Mouse (Mus musculus): ENCODE data around the gene Usp50.

The Usp50 gene

DNA sequence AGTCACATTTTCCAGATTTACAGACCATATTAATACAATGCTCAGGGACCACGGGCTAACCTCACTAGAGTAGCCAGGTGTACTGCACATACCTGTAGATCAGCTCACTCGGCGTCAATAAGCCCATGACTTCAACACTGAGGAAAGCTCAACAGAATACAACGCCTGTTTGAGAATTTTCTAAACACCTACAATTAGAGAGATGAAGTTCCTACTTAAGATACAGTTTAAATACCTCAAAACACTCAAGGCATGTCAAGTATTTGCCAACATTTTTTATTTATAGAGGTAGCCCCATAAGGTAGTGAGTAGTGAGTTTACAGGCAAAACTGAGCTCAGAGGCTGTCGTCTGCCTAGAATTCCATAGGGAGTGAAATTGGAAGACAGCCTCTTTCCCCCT lies 39.9 kb downstream of the Usp50 start:
- DNase-seq (ENCODE audit: low read depth, low spot score), result no peak

DNA sequence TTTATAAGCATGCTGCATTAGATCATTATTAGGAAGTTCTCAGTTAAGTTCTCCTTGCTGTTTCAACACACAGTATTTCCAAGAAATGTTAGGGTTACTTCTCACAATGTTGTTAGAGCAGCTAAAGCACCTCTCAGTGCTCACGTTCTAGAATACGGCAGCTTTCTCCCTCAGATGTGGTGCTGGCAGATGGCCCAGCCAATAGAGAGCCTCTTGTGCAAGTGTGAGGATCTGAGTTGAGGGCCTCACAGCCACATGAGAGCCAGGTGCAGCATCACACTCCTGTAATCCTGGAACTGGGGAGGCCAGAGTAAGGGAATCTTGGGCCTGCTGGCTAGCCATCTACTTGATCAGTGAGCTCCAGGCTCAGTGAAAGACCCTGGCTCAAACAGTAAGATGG lies 43.0 kb downstream of the Usp50 start:
- DNase-seq (ENCODE audit: low read depth, low spot score), result no peak

DNA sequence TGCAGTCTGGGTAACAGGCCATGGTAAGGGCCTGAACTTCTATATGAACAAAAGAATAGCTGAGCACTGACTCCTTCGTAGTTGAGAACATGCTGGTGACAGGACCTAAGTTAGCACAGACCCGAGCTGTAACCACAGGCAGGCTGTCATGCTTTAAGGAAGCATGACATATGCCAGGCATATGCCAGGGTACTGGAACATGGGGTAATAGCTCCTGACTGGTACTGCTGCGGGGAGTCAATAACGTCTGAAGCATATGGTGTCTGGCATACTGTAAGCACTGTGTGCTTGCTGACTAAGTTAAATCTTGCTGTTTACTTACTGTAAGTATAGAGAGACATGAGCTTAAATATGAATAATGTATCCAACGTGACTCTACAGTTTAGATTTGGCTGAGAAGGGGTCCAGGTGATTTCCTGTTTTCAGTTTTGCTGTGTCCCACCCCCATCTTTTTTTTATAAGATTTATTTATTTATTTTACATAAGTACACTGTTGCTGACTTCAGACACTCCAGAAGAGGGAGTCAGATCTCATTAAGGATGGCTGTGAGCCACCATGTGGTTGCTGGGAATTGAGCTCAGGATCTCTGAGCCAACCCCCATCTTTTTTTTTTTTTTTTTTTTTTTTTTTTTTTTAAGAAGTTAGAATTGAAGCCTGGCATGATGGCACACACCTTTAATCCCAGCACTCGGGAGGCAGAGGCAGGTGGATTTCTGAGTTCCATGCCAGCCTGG lies 47.8 kb downstream of the Usp50 start:
- DNase-seq (ENCODE audit: low read depth, low spot score), result no peak

DNA sequence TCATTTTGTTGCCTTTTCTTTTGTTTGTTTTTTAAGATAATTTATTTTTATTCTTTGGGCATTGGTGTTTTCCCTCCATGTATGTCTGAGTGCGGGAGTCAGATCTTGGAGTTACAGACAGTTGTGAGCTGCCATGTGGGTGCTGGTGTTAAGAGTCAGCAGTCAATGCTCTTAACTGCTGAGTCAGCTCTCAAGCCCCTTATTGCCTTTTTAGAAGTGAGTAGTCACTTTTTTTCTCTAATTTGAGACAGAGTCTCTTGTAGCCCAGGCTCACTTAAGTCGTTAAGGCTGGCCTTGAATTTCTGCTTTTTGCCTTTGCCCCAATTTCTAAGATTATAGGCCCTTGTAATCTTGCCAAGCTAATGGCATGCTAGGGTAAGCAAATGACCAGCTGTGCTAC lies 52.8 kb downstream of the Usp50 start:
- no peak for DNase-seq (ENCODE audit: low read depth, low spot score)

DNA sequence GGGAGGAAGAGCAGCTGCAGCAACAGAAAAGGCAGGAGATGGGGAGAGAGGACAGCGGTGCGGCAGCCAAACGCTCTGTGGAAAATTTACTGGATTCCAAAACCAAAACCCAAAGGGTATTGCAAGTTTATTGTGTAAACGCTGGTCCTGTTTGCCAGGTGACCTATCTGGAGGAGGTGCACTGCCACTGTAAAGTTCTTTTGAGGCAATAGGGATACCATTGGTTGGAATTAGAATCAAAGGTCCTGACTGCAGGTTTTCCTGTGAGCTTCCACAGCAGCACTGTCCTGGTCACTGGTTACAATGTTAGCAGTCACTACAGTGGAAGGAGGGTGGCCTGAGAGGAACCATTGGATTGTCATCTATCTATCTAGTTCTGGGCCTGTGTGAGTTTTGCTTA lies 54.1 kb downstream of the Usp50 start:
- DNase-seq (ENCODE audit: low read depth, low spot score), result no peak

DNA sequence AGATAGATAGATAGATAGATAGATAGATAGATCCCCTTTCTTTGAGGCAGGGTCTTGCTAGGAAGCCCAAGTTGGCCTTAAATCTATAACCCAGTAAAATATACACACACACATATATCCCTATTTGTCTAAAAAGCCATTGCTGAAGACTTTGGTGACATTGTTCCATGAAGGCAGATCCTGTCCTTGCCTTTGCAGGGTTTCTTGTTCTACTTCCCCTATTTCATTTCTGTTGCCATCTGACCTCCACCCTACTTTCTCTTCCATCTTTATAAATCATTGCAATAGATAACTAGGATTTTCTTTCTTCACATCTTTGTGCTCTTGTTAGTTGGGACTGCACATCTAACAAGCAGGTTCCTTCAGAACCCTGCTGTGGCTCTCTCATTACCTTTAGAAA lies 70.3 kb downstream of the Usp50 start:
- no peak for DNase-seq (ENCODE audit: low read depth, low spot score)

DNA sequence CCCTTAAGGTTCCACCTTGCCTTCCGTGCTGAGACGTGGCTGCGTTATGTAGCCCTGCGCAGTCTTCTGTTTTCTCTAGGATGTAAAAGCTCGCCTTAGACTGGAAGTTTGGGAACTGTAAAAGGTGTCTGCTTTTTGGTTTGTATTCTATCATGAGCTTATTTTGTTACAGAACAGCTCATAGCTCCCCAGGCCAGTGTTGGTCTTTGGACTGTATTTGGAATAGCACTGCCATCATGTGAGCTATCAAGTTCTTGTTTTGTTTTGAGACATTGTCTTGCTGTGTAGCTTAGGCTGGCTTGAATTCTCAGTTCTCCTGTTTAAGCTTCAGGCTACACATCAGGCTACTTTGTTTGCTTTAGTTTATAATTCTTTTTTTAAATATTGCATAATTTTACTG lies 70.7 kb downstream of the Usp50 start:
- no peak for DNase-seq (ENCODE audit: low read depth, low spot score)

DNA sequence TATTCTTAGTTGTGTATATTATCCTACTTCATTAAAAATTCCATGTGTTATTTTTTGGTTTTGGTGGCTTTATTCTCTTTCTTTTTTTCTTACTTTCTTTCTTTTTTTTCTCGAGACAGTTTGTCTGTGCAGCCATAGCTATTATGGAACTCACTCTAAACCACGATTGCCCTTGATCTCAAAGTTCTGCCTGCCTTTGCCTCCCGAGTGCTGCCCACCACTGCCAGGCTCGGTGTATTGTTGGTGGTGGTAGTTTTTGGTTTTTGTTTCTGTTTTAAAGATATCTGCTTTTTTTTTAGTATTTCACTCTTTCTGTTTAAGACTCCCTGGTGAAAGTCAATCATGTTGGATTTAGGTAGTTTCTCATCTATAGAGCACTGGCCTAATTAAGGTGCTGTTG lies 74.9 kb downstream of the Usp50 start:
- no peak for DNase-seq (ENCODE audit: low read depth, low spot score)

DNA sequence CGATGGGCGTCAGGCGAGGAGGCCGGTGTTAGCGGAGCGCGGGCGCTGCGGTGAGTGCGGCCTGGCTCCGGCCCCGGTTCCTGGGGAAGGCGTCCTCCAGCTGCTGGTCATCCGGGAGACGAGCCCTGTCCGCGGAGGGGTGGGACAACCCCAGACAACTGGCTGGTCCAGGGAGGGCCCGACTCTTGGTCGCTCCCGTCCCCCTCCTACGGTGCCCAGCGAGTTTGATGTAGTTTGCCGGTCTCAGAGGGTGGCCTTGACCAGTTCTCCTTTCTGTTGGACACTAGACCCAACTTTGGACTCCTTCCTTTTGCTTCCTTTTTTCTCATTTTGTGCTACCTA lies 75.9 kb downstream of the Usp50 start:
- no peak for DNase-seq (ENCODE audit: low read depth, low spot score)

DNA sequence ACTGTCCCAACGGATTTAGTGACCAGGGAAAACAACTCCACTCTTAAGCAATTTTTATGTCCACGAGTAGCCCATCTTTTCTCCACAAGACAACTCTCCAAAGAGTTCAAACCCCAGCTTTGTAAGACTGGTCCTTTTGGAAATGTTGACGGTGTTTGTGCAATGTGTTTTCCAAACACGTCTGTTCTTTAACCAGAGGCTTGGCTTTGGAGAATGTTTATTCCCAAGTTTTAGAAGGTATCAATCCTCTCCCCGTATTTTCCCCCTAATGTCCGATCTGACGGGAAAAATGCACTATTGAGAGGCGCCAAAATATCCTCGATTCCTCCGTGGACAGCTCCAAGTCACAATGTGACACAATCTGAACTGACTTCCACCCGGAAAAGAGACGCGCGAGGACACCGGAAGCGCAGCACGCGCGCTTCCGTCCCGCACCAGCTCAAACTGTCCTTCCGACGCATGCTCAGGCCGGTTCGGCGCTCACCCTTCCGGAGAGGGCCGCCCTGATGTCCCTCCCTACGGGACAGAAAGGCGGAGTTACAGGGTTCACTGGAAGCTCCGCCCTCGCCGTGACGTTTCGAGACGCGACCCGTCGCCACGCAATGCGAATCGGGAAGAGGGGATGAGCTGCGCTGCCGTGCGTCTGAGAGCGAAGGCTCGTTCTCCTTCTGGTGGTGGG lies 76.4 kb downstream of the Usp50 start, which contains the start of gene Usp8:
Gene Usp8 (plus strand): TSS at position 570 of the 679 bp plus-strand sequence.
- peak; percentile 96 for DNase-seq (ENCODE audit: low read depth, low spot score)

DNA sequence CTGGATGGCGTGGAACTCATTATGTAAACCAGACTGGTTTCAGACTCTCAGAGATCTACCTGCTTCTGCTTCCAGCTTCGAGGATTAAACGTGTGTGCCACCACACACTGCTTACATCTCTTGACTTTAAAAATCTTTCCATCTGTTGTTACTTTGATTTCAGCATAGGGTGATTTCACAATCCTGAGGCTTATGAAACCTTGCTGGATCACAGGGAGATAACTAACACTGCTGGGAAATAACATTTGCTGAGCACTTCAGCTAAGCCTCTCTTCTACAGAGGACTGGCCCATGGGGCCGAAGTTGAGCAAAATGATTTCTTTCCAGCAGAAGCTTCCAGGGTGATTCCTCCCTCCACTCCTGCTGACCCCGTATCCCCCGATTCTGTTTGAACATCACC lies 88.0 kb downstream of the Usp50 start:
- DNase-seq (ENCODE audit: low read depth, low spot score), result peak; percentile 39

DNA sequence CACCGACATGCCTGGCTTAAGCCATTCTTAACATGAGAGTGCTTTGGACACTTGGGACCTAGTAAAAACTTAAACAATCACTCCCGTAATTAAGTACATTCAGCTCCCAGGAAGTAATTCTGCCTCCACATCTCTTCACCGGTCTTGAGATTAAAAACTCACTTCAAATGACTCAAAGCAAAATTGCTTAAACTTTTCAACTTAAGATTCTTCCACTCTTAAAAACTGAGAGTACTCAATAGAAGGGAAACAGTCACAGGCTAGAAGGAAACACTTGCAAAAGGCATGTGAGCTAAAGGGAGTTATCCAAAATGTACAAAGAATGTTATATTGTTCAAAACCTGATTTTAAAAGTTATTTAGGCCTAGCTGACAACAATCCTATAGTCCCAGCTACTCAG lies 92.0 kb downstream of the Usp50 start:
- DNase-seq (ENCODE audit: low read depth, low spot score), result no peak

DNA sequence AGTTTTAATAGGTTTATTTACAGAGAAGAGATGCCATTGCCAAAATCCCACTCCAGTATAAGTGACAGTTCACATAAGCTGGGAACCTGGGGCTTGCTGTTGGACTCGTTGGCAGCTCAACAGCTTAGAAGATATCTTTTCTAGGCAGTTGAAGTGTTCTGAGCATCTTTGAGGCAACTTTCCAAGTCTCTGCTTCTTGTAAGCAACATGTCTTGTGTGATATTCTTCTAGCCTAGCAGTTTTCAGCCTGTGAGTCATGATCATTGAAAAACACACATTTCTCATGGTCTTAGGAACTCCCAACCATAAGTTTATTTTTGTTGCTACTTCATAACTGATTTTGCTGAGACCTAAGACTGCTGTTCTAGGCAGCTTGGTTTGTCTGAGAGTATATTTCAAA lies 100.3 kb downstream of the Usp50 start:
- no peak for DNase-seq (ENCODE audit: low read depth, low spot score)

DNA sequence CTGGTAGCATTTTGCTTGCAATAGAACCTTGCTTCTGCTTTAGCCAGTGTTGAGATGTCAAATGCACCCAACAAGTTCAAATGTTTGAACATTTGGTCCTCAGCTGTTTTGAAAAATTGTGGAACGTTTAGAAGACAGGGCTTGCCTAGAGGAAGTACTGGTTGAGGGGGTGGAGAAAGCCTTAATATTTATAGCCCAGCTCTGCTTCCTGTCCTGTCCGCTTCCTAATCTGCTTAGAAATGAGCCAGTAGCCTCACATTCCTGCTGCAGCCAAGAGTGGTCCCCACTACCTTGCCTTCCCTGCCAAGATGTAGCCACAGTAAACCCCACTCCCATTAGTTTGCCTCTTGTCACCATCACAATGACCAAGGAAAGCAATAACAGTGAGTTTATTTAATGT lies 100.9 kb downstream of the Usp50 start:
- DNase-seq (ENCODE audit: low read depth, low spot score), result peak; percentile 7

DNA sequence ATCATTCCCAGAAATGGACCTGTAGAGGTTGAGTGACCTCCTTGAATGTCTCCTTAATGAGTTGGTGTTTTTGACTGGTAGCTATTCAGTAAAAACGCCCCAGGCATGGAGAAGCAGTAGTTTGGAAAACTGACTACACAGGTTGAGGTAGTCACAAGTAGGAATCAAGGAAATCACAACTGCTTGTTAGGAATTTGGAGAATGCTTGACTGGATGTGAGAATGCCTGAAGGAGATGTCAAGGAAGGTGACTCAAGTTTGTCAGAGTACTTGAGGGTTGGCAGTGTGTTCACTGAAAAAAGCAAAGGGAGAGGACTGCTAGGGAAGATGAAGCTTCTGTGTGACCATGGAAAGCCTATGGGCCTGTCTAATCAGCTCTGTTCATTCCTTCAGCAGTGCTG lies 105.9 kb downstream of the Usp50 start:
- no peak for DNase-seq (ENCODE audit: low read depth, low spot score)

DNA sequence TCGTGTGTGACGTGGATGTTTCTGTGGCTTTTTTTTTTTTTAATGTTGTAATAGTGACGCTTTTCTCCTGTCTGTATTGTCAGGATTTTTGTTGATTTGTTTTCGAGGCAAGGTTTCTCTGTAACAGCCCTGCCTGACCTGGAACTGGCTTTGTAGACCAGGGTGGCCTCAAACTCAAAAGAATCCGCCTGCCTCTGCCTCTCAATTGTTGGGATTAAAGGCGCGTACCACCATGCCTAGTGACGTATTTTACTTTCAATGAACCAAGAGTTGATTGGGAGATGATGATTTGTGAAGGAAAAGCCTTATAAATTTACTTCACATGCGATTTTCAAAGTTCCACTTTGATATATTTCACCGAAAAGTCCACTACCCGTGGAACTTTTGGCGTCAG lies 107.2 kb downstream of the Usp50 start, which contains the start of gene Gabpb1:
Gene Gabpb1 (minus strand): TSS at position 216 of the 394 bp plus-strand sequence.
- no peak for DNase-seq (ENCODE audit: low read depth, low spot score)

DNA sequence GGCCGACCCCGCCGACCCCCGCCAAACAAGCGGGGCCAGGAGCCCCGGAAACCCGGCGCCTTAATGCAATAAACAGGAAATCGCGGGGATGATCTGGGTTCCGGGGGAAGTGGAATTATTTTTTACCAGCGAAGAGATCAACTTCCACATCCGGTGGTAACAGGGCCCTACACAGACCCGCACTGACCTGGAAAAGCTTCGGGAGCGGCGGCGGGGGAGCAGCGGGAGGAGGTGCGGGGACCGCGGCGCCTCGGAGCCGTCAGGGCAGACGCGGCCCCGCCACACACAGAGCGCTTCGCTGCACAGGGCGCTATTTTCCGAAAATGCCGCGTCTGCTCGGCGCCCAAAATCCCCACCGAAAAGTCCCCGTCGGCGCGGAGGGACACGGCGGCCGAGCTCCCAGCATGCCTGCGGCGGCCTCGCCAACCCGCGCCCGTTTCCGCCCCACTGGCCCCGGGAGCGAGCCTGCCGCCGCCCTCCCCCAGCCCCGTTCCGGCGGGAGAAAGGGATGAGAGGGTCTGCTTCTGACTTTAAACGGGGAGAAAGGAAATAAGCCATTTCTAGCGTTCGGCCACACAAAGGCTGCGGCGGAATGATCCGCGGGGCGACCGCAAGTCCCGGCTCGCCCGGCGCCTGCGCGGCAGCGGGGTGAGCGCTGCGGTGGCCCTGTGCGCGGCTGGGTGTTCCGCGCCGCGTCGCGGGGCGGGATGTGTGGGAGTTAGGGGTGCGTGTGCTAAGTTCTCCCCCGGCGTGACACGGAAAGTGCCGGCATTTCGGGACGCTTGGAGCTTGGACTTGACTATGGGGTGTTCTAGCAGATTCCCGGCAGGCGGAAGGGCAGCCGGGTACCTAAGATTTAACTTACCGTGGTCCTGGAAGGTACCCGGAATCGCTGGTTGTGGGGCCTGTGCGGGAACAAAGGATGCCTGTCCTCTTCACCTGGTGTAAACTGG lies 107.8 kb downstream of the Usp50 start:
- DNase-seq (ENCODE audit: low read depth, low spot score), result peak; percentile 77

DNA sequence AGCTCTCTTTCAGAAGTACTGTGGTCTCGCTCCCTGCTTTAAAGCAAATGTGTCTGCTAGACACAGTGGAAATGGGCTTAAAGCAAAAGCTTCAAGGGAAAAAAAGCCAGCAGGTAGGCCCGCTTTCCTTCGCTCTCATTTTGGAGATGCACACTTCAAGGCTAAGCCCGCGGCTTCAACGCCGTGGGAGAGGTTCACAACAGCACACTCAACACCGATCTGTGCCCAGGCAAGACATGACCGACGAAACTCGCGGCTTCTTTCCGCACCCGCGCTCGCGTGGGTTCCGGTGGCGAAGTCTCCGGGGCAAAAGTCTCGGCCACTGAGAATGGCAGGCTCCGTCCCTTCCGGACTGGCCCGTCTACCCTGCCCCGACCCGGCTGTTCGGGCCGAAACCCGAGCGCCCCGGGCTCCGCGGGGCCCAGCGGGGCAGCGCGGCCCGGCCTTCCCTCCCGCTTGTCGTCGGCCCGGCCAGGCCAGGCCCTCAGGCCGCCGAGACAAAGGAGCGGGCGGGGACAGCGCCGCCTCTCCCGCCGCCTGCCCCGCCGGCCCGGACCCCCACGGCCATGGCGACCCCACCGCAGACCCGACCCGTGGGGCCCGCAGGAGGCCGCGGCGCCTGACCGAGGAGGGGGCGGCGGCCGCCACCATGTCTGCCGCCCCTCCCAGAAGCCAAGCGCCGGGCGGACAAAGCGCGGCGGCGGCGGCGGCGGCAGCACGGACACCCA lies 108.7 kb downstream of the Usp50 start:
- DNase-seq (ENCODE audit: low read depth, low spot score), result peak; percentile 10

DNA sequence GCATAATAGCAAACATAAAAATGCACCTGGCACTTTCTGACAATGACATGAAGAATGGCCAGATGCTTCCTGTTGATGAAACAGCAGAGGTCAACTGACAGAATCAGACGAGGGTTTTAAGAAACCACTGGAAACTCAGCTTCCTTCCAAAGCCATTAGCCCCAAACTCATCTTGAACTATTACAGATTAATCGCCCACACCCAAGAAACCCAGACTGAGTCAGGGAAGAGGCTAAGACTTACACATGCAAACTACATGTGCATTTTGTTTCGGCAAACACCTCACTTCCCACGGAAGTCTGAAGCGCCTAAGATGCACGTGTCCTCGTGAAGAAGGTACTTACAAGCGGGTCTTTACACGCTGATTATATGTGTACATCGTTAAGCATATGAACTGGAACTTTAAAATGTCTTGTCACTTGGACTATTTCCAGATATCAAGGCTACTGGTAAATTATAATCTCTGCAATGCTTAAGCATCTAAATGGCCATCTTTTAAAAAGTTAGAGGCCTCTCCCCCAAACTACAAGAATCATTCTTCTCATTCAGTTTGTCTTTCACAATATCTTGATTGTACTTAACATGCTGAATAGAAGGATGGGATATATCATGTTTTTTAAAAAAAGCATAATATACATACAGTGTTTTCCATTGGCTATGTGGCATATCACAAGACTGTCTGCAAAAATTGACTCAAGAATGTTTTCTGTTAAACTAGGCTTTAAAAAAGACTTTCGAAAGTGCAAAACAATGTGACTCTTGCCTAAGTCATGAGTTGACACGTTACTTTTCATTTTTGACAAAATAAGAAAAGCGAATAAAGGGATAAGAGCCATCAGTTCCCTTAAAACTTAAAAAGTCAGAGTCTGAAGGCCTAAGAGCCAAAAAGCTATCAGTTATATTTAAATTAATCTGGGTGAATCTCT lies 109.7 kb downstream of the Usp50 start:
- DNase-seq (ENCODE audit: low read depth, low spot score), result peak; percentile 7

DNA sequence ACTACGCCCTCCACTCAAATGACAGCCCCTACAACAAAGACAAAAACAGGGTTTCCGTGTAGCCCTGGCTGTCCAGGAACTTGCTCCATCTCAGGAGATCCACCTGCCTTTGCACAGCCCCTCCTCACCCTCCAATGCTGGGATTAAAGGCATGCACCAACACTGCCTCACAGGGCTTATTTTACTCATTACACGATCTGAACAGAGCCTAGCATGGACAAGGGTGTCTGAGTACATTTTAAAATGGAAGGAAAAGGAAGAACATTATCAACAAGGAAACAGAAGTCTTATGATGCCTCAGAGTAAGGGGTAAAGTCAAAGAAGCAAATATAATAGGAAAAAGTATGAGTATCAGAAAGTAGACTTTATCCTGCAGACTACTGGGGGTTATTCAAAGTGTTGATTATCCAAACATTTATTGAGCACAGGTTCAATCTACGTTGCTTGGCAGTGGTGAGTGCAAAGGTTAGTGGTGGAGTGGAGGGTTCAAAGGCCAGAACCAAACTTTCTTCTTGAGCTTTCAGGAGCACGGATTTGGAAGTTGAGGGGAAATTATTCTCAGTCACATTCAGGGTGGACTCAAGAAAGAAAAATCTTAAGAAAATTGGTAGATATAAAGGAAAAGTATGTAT lies 114.5 kb downstream of the Usp50 start:
- no peak for DNase-seq (ENCODE audit: low read depth, low spot score)
